ENCODE assay signal across 19 mouse cellular contexts in the genomic region with DNA sequence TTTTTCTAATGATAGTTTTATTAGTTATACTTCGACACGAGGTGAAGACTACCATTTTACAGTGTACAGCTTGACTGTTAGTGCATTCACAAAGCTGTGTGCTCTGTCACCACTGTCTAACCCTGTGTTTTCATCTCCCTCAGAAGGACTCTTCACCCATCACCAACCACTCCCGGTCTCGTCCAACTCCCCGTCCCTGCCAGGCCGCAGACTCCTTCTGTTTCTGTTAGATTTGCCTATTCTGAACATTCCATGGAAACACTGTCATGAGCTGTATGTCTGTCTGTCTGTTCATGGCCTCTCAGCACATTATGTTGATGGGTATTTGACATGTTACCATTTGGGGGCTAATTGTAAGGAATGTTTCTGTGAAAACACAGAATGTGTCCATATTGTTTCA. TPM values are rescaled to one million over a fixed set of nuclear protein-coding genes. Genes with fewer than 3 reads are reported as not detected.
DNase-seq lines count a peak whose midpoint lies in the region; ATAC-seq lines count a peak whose summit lies in the region.
"Had no signal": no experiment of that assay in that cellular context is flagged by ENCODE, and none has a peak within 500 bp of the region (broad histone marks: within the 10 kb centered on the region; RNA-seq: fewer than 3 reads in every experiment).

No protein-coding gene starts in this region.

- H3K4me2 ChIP-seq in midbrain, embryonic 11.5 days: no peak overlapping the region
- H3K4me2 ChIP-seq in midbrain, embryonic 15.5 days: no peak overlapping the region

- WGBS in midbrain, embryonic 11.5 days: 89% methylated on average over 6 of the region's 6 CpGs
- 91% methylated on average over 6 of the region's 6 CpGs for WGBS in midbrain, embryonic 15.5 days

- no peaks in the 10 kb centered on the region for H3K27me3 ChIP-seq in midbrain, embryonic 11.5 days (ENCODE audit: control insufficient read depth, insufficient read depth, low read length)
- H3K27me3 ChIP-seq in midbrain, embryonic 15.5 days (replicated peaks): no peaks in the 10 kb centered on the region
- H3K27me3 ChIP-seq: CH12.LX, Patski had no signal

- ATAC-seq in midbrain, embryonic 11.5 days (ENCODE audit: low FRiP score): no peak
- no peak for ATAC-seq in midbrain, embryonic 15.5 days (replicated peaks)
- ATAC-seq: activated CD4-positive, CD25-positive, alpha-beta regulatory T cell, adult 4 months; CD4-positive, CD25-positive, alpha-beta regulatory T cell, adult 4 months; Patski had no signal

- H3K9me3 ChIP-seq in midbrain, embryonic 11.5 days (ENCODE audit: control insufficient read depth, low read length): no peaks in the 10 kb centered on the region
- H3K9me3 ChIP-seq in midbrain, embryonic 15.5 days: no peaks in the 10 kb centered on the region
- H3K9me3 ChIP-seq: G1E had no signal

- no peaks in the 10 kb centered on the region for H3K36me3 ChIP-seq in midbrain, embryonic 11.5 days (ENCODE audit: control insufficient read depth, insufficient read depth, low read length)
- no peaks in the 10 kb centered on the region for H3K36me3 ChIP-seq in midbrain, embryonic 15.5 days (replicated peaks)
- H3K36me3 ChIP-seq: G1E had no signal

- peak; percentile 77 for DNase-seq in heart, adult 11 months
- no peak for DNase-seq in heart, postnatal 36 days
- DNase-seq in midbrain, embryonic 11.5 days (ENCODE audit: low spot score, missing footprints): peak; percentile 57
- DNase-seq: adrenal gland, adult 2 months; adrenal gland, adult 8-10 months; adrenal gland, postnatal 10 days; adrenal gland, postnatal 14 days; adrenal gland, postnatal 25 days; adrenal gland, postnatal 36 days; B cell, adult 2 months; cerebellum, adult 11 months; cerebellum, adult 11-12 months; cerebellum, adult 18-20 months had no signal

- no peak overlapping the region for H3K4me3 ChIP-seq in midbrain, embryonic 11.5 days (ENCODE audit: low read depth, low read length)
- H3K4me3 ChIP-seq in midbrain, embryonic 15.5 days: no peak overlapping the region

- no peak overlapping the region for H3K9ac ChIP-seq in midbrain, embryonic 11.5 days (ENCODE audit: low read length)
- H3K9ac ChIP-seq in midbrain, embryonic 15.5 days: no peak overlapping the region

- no peak overlapping the region for H3K27ac ChIP-seq in midbrain, embryonic 11.5 days (ENCODE audit: low read depth, low read length)
- no peak overlapping the region for H3K27ac ChIP-seq in midbrain, embryonic 15.5 days

- no peaks in the 10 kb centered on the region for H3K4me1 ChIP-seq in midbrain, embryonic 11.5 days (ENCODE audit: control insufficient read depth, insufficient read depth, low read length)
- no peaks in the 10 kb centered on the region; the same call in 1 of the 2 replicates for H3K4me1 ChIP-seq in midbrain, embryonic 15.5 days

- intact Hi-C loops in heart, postnatal 36 days (cut with DNase I): no loop called here

RNA-seq across cellular contexts. Expression of gene Rufy3, which starts 34.1 kb away (rescaled TPM):
- total RNA-seq in heart, postnatal 36 days (2021): 10 to 100 TPM; 13.6 to 14.1 TPM
- polyA plus RNA-seq in midbrain, embryonic 11.5 days (2014; fragmentation: Nextera tagmentation; extraction: Ambion mirVana): 121 and 149 TPM in 2 replicates
- 309 and 321 TPM in 2 replicates for polyA plus RNA-seq in midbrain, embryonic 15.5 days (2015; fragmentation: Nextera tagmentation; extraction: Ambion mirVana)

RNA-seq across cellular contexts. Expression of gene Utp3, which starts 44.7 kb away (rescaled TPM):
- total RNA-seq in heart, postnatal 36 days (2021): 10 to 100 TPM; 23.3 TPM
- 68.4 and 73.0 TPM in 2 replicates for polyA plus RNA-seq in midbrain, embryonic 11.5 days (2014; fragmentation: Nextera tagmentation; extraction: Ambion mirVana)
- 45.1 and 46.9 TPM in 2 replicates for polyA plus RNA-seq in midbrain, embryonic 15.5 days (2015; fragmentation: Nextera tagmentation; extraction: Ambion mirVana)

Comparison
In these comparisons a context has a peak if more than half of its experiments do, and no peak if none do; other contexts are left out.
1. DNase-seq: peak in heart, adult 11 months (single experiment) and midbrain, embryonic 11.5 days (single experiment); none in heart, postnatal 36 days (0 of 2).